Mouse (Mus musculus): ENCODE measurements around the gene Pheta1.

Gene Pheta1

DNA sequence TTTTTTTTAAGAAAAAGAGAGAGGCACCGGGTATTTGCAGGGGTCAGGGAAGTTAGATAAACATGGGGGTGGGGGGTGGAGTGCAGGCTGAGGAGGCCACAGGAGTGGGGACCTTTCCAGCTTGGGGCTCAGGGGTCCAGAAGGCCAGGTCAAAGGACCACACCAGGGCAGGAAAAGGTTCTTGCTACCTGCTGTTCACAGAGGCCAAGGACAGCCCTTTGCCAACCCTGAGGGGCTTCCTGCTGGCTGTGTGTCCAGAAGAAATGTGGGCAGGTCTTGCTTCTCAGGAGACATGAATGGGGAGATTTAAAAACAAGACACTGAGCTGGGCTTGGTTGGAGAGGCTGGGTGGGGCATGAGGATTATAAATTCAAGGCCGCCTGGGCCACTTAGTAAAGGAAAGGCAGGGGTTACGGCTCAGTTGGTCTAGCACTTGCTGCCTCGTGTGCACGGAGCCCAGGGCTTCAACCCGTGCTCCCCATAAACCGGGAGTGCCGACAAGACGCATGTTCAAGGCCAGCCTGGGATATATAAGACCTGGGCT is 41.1 kb downstream of the Pheta1 start:
- peak; percentile 47 for DNase-seq (ENCODE audit: low spot score)

DNA sequence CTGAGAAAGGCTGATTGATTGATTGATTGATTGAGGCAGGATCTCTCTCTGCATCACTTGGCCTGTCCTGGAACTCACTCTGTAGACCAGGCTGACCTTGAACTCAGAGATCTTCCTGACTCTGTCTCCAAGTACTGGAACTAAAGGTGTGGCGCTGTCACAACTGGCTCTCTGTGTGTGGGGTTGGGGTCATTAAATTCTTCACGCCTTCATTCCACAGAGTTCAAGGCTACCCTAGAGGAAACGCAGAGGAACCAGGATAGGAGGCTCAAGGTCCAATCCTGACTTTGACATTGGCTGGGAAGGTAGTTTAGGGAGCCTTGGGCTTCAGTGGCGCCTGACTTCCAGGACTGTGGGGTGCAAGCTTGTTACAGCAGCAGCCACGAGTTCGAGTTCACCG is 42.1 kb downstream of the Pheta1 start:
- DNase-seq (ENCODE audit: low spot score): no peak

DNA sequence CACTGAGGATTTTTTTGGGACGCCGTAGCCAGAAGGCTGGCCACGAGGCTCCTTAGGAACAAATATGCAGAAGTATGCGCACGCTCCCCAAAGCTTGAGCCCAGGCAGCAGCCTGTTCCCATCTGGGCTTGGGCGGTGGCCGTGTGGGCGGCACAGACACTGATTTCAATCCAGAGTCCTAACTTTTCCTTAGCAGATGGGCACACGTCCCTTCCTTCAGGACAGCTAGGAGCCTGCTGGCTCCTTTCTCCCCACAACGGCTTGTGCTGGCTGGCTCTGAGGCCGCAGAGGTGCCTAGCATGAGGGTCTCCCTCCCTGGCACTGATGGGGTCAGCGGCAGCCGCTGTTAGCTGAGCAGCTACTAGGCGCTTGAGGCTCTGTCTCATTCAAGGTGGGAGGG is 43.5 kb downstream of the Pheta1 start:
- DNase-seq (ENCODE audit: low spot score): no peak

DNA sequence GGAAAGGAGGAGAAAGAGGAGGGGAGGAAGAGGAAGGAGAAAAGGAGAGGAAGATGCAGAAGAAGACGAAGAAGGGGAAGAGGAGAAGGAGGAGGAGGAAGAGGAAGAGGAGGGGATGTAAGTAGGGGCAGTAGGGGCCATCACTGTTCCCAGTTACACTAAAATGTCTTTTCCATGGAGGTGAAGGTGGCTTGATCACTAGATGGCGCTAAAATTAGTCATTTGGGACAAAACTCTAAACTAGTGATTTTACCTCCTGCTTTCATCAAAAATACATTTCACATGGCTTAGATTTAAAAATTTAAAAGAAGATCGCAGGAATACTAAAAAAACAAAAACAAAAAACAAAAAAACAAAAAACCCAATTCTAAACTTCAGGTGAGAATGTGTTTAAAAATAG is 44.8 kb downstream of the Pheta1 start:
- peak; percentile 68 for DNase-seq (ENCODE audit: low spot score)

DNA sequence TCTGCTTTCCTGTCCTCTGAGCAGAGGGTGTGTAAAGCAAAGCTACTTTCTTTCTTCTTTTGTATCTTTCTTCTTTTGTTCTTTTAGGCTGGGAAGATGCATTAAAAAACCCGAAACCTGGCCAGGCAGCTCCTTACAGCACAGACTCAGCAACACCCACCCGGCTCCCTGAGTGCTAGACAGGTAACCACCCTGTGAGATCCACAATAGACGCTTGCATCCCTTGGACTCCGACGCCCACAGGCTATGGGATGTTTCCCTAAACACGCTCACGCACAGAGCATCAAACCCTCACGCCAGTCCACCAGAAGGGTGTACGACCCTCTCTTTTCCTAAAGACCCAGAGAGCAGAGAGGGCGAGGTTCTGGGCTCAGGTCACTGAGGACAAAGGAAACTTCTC is 45.9 kb downstream of the Pheta1 start:
- no peak for DNase-seq (ENCODE audit: low spot score)

DNA sequence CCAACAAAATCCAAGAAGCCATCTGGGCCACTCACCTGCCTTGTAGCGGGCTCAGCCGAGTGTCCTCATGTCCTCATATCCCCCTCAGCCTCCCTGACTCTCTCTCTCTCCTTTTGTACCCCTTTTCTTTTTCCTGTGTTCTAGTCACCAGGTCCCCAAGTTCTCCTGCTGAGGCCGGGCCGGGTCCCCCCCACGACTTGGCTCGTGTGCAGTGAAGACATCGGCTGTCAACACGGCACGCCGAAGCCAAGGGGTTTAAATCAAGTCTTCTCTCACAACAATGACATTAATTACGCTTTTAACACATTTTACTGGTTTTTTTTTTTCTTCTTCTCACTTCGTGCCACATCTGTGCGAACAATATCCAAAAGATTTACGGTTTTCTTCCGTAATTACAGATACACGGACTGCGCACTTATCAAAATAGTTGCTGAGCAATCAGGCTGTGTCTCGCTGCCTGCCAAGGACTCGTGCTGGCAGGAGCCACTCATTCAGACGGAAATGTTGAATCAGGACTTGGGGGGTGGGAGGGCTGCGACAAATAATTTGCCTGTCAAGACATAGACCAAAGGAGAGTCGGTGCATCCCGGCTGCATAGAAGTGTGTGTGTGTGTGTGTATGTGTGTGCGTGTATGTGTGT is 46.5 kb downstream of the Pheta1 start:
- DNase-seq (ENCODE audit: low spot score): no peak

DNA sequence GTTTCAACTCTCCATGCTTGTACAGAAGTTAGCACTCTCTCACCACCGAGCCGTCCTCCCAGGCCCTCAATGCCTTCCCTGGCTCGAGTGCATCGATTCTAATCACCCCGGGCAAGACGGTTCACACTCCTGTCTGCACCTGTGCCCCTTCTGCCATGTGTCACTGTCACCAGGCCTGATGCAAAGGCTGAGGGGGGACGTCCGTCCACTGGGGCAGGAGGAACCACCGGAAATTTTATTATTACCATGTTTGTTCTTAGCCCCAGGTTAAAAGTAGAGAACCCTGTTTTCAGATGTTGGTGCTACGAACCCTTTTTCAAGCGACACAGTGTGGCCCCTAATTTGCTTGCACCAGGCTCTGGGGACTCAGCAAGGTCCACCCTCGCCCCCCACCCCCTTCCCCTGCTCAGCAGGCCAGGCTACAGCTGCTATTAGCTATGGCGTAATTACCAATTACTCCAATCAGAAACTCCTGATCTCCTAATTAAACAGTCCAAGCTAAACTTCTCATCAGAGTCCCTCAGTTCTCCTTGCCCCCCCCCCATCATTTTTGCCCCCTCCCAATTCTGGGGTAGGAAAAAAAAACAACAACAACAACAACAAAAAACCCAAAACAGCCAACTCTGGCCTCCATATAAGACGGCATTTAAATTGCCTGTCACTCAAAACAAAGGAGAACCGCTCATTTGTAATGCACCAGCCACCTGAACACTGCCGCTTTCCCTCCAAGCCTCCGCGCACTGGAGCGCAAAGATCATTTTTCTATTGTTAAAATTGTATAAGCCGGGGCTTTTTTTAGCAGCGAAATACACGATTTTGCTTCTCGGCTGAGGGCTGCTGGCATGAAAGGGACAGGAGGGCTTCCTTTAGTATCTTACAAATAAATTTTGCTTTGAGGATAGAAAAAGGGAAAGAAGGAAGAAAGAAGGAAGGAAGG is 54.3 kb downstream of the Pheta1 start:
- DNase-seq (ENCODE audit: low spot score): no peak

All from embryo, embryonic 10.5 days (tissue).